Mouse (Mus musculus) lung, adult 18-20 months (tissue): Measurements from ENCODE around the gene C030005K15Rik.
"Not testable (repeated sequence)": the region's sequence is repeated elsewhere in the genome, so short reads cannot be mapped to it uniquely, and the experiment has no call there.

Experiments
- DNase-seq, 2 experiments: peaks; one replicate each; pipeline ENCODE4 v3.0.0; 2022; ENCODE audit warnings: mixed read lengths in 2 of 2

Gene C030005K15Rik

GRCm38 (mm10) chr10:97726655-97727054 is at the start of gene C030005K15Rik:
TSS of gene C030005K15Rik (minus strand) at chr10:97726755.
- DNase-seq: not testable (repeated sequence)

- no peak for DNase-seq
Observed at GRCm38 (mm10) chr10:97768171-97768749, 41.7 kb upstream of the C030005K15Rik start.

- DNase-seq: no peak
Observed at GRCm38 (mm10) chr10:97753821-97754220, 27.3 kb upstream of the C030005K15Rik start.

GRCm38 (mm10) chr10:97747231-97747630 is 20.7 kb upstream of the C030005K15Rik start:
- DNase-seq: no peak

GRCm38 (mm10) chr10:97725929-97726328 is 626 bp downstream of the C030005K15Rik start:
- no peak for DNase-seq

- no peak for DNase-seq
Observed at GRCm38 (mm10) chr10:97722709-97723108, 3.8 kb downstream of the C030005K15Rik start.

GRCm38 (mm10) chr10:97720625-97721024 is 5.9 kb downstream of the C030005K15Rik start:
- DNase-seq: no peak

- no peak for DNase-seq
Observed at GRCm38 (mm10) chr10:97718021-97718420, 8.5 kb downstream of the C030005K15Rik start.

- DNase-seq: no peak
Observed at GRCm38 (mm10) chr10:97717233-97717632, 9.3 kb downstream of the C030005K15Rik start.

GRCm38 (mm10) chr10:97715289-97715906 is 11.2 kb downstream of the C030005K15Rik start:
- DNase-seq: no peak

- DNase-seq: no peak
Observed at GRCm38 (mm10) chr10:97714584-97714983, 12.0 kb downstream of the C030005K15Rik start.

- DNase-seq: peak in 1 of 2 experiments; percentile 4
Observed at GRCm38 (mm10) chr10:97712687-97713086, 13.9 kb downstream of the C030005K15Rik start.

GRCm38 (mm10) chr10:97704562-97704961 is 22.0 kb downstream of the C030005K15Rik start:
- peak in 1 of 2 experiments; percentile 10 for DNase-seq

- no peak for DNase-seq
Observed at GRCm38 (mm10) chr10:97702321-97702720, 24.2 kb downstream of the C030005K15Rik start.

- no peak for DNase-seq
Observed at GRCm38 (mm10) chr10:97693398-97694135, 33.0 kb downstream of the C030005K15Rik start.

- no peak for DNase-seq
Observed at GRCm38 (mm10) chr10:97692913-97693312, 33.6 kb downstream of the C030005K15Rik start, which contains the start of gene Ccer1. TSS of gene Ccer1 (plus strand) at chr10:97693059.

- no peak for DNase-seq
Observed at GRCm38 (mm10) chr10:97689425-97689824, 37.1 kb downstream of the C030005K15Rik start.

GRCm38 (mm10) chr10:97687198-97687597 is 39.4 kb downstream of the C030005K15Rik start:
- DNase-seq: no peak

GRCm38 (mm10) chr10:97682981-97683380 is 43.6 kb downstream of the C030005K15Rik start:
- no peak for DNase-seq
